Mouse (Mus musculus) cerebellum, adult 11 months (tissue): ENCODE measurements around the gene Pds5a.

Experiments used
- DNase-seq: peaks from one replicate; pipeline ENCODE4 v3.0.0; 2022

The Pds5a gene

DNA sequence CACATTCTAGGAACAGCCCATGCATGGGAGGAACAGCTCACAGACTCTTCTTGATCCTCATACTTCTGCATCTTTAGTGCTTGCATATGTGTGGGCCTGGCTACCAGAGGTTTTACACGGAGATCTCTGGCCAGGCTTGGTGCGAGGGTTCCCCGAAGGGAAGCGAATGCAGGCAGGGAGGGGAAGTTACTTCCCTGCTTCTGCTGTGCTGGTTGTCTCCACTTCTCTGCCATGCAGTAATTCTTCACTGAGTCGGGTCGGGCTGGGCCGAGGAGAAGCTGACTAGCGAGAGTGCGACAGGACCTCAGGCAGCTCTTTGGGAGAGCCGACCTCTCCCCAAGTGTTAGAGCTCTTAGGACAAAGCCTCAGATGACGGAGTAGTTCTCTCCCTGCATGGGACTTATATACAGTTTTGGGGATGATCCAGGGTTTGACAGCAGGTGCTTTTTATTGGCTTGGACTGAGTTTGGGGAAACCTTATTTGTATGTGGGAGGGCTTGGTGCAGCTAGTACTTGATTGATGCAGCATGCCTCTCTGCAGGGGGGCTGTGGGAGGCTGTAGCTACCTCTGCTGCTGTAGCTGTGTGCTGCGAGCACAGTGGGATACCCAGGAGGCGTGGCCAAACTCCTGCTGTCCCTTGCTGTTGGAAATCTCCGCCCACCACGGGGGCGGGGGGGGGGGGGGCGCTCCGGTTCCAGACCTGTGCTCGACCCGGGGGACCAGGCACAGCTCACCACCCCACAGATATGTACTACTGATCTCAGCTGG is 136.8 kb downstream of the Pds5a start:
- peak; percentile 23 for DNase-seq

DNA sequence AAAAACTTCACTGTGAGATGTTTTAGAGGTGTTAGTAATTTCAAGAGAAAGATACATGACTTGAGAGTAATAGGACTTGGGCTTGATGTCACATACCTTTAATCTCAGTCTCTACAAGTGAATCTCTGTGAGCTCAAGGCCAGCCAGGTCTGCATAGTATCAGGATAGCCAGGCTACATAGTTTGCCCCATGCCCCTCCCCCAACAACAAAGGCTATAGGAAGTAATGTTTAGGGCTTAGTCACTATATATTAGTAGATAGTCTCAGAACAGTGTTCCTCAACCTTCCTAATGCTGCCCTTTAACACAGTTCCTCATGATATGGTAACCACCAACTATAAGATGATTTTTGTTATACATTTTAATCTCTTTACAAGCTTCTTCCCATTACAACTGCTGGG is 141.0 kb downstream of the Pds5a start:
- DNase-seq: no peak
